Mouse (Mus musculus) midbrain, embryonic 16.5 days (tissue): ENCODE data around the gene Tpp1. TPM values are rescaled to one million over a fixed set of nuclear protein-coding genes. Genes with fewer than 3 reads are reported as not detected.
"Not testable (repeated sequence)": the region's sequence is repeated elsewhere in the genome, so short reads cannot be mapped to it uniquely, and the experiment has no call there.

Source experiments
- ATAC-seq: fragments of 200-750 bp; cut with Nextera tagmentation; 2 replicates; pipeline ENCODE4 v1.8.0; 2017; ENCODE audit warnings: moderate TSS enrichment
- H3K27ac ChIP-seq: fragments of 300-500 bp; sonication (generic); 2 replicates; pipeline ENCODE4 v1.5.1; 2014; ENCODE audit warnings: mild to moderate bottlenecking, low read length, mixed read lengths
- H3K27me3 ChIP-seq: fragments of 300-500 bp; sonication (generic); 2 replicates; pipeline ENCODE4 v1.6.1; 2014; ENCODE audit warnings: low read depth, low read length, mixed read lengths; ENCODE audit not compliant: control insufficient read depth, insufficient read depth
- H3K36me3 ChIP-seq: fragments of 300-500 bp; sonication (generic); 2 replicates; pipeline ENCODE4 v1.6.1; 2014; ENCODE audit warnings: mild to moderate bottlenecking, low read length, moderate library complexity, mixed read lengths; ENCODE audit not compliant: control insufficient read depth, insufficient read depth
- H3K4me1 ChIP-seq: fragments of 300-500 bp; sonication (generic); 2 replicates; pipeline ENCODE4 v1.6.1; 2014; ENCODE audit warnings: mild to moderate bottlenecking, low read length, mixed read lengths; ENCODE audit not compliant: control insufficient read depth, insufficient read depth
- H3K4me2 ChIP-seq: fragments of 300-500 bp; sonication (generic); 2 replicates; pipeline ENCODE4 v1.6.1; 2014; ENCODE audit warnings: mild to moderate bottlenecking, low read length, mixed read lengths
- H3K4me3 ChIP-seq: fragments of 300-500 bp; sonication (generic); 2 replicates; pipeline ENCODE4 v1.5.1; 2014; ENCODE audit warnings: low read depth, mild to moderate bottlenecking, low read length, moderate library complexity, mixed read lengths
- H3K9ac ChIP-seq: fragments of 300-500 bp; sonication (generic); 2 replicates; pipeline ENCODE4 v1.6.1; 2014; ENCODE audit warnings: low read depth, low read length, mixed read lengths
- H3K9me3 ChIP-seq: fragments of 300-500 bp; sonication (generic); replicated peaks from 2 replicates; pipeline ENCODE4 v1.6.1; 2014; ENCODE audit warnings: mild to moderate bottlenecking, low read length, mixed read lengths; ENCODE audit not compliant: control insufficient read depth, poor library complexity, severe bottlenecking
- WGBS: fragments of 180-500 bp; shearing (Covaris S2); extraction: QIAGEN DNeasy Blood & Tissue Kit; methylation state at CpG from one replicate; pipeline ENCODE4 v1.1.7; 2014; 5-methylcytosine and 5-hydroxymethylcytosine counted together
- polyA plus RNA-seq: library from polyadenylated mRNA; unstranded; fragments of >200 nt; fragmentation: Nextera tagmentation; extraction: Ambion mirVana; gene quantifications from 2 replicates; pipeline ENCODE4 v1.2.1, GENCODE M21; 2015

Gene Tpp1
- polyA plus RNA-seq, 1 experiment from 2014 or later, result 38.6 TPM

DNA sequence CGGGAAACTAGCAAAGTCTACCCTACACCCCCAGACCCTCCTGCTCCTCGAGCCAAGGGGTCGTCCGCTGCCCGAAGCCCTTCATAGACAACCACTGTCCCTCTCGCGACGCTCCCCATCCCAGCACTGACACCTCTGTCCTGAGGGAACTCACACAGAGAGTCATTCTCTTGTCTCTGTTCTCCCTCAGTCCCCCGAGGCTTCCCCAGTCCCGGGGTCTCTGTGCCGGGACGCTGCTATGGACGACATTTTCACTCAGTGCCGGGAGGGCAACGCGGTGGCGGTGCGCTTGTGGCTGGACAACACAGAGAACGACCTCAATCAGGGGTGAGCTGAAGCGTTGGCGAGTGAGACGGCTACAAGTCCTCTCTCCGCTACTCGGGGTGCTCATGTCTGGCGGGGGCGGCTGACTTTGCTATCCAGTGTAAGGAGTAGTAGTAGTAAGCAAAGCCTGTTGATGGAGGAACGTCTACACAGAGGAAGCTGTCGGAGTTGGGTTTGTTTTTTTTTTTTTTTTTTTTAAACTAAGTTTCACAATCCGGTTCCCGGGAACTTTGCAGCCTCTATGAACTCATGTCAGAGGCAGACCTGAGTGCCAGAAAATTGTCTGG is 15.0 kb downstream of the Tpp1 start, which contains the start of gene Rrp8:
Rrp8 (minus strand) TSS at position 475 of the 611 bp plus-strand sequence.
- Histone ChIP-seq H3K27ac (peak within 1 kb of the TSS; percentile 77), H3K4me1 (peaks cover 27% of the 10 kb centered on the region), H3K27me3 (no peaks in the 10 kb centered on the region), H3K9me3 (no peaks in the 10 kb centered on the region), H3K4me2 (peak within 1 kb of the TSS; percentile 97), H3K36me3 (peaks cover 21% of the 10 kb centered on the region), H3K4me3 (peak within 1 kb of the TSS; percentile 85), H3K9ac (peak within 1 kb of the TSS; percentile 90)
- ATAC-seq, result peak; percentile 33
- WGBS, result 0% methylated on average over 30 of the region's 30 CpGs

DNA sequence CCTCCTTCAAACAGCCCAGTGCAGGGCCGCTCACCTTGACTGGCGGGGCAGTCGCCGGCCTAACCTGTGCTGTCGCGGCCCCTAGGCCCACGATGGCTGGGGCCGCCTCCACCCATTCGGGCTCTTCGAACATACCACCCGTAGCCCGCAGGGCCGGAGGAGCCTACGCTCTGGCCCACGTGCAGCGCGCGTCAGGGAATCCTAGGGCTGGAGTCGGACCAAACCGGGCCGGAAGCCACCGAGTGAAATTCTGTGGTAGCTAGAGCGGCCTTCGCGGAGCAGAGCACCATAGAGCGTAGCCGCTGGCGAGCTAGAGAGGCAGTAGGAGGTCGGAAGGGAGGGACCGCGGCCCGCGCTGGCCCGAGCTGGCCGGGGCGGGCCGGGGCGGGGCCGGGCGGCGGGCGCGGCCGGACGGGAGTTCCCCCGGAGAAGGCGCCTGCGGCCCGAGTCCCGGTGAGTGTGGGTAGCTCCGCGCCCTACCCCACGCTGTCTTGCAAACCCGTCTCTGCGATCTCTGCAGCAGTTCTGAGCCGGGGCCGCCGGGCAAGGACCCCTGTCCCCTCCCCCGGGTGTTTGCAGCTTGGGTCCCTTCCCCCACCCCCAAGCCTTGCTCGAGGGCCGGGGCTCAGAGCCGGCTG is 15.7 kb downstream of the Tpp1 start, which contains the start of gene Ilk:
Ilk (plus strand) TSS at position 329 of the 638 bp plus-strand sequence.
- peak within 1 kb of the TSS; percentile 90 for H3K9ac ChIP-seq
- H3K4me1 ChIP-seq, result peaks cover 27% of the 10 kb centered on the region
- peak; percentile 96 for ATAC-seq
- H3K4me2 ChIP-seq, result peak within 1 kb of the TSS; percentile 97
- H3K36me3 ChIP-seq, result peaks cover 19% of the 10 kb centered on the region
- H3K27ac ChIP-seq, result peak within 1 kb of the TSS; percentile 77
- no peaks in the 10 kb centered on the region for H3K9me3 ChIP-seq
- peak within 1 kb of the TSS; percentile 85 for H3K4me3 ChIP-seq
- H3K27me3 ChIP-seq, result no peaks in the 10 kb centered on the region
- WGBS, result under 1% methylated on average over 62 of the region's 62 CpGs

DNA sequence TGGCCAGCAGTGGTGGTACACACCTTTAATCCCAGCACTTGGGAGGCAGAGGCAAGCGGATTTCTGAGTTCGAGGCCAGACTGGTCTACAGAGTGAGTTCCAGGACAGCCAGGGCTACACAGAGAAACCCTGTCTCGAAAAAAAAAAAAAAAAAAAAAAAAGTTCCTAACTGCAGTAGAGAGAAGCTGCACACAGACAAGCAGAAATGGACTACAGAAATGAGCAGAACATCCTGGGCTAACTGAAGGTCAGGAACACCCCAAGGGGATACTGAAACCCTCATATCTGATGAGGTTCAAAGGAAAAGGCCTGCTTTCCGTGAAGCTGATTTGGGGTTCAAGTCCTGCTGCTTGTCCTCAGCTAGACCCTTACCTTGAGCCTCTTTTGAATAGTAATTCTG is 16.6 kb downstream of the Tpp1 start:
- H3K36me3 ChIP-seq, result peaks cover 19% of the 10 kb centered on the region
- not testable (repeated sequence) for H3K27ac ChIP-seq
- WGBS, result 65% methylated on average over 4 of the region's 4 CpGs

DNA sequence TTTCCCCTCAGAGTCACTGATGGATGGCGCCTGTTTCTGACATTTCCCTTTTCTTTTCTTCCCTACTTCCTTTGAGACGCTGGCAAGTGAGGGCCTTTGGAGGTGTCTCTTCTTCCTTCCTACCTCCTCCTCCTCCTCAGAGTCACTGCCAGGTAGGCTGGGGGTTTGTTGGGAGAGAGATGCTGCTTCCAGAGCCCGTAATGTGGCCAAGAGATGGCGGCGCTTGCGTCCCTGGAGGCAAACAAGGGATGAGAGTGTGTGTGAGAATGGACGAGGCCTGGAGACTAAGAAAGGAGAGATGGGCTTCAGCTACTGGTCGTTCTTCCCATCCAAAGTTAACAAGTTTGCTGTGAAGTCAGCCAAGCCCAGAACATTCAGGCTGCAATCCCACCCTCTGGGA is 17.2 kb downstream of the Tpp1 start:
- H3K9ac ChIP-seq, result no peak overlapping the region
- WGBS, result 94% methylated on average over 8 of the region's 8 CpGs
- no peak overlapping the region for H3K27ac ChIP-seq
- no peaks in the 10 kb centered on the region for H3K9me3 ChIP-seq
- no peak overlapping the region for H3K4me3 ChIP-seq
- no peaks in the 10 kb centered on the region for H3K27me3 ChIP-seq
- no peak overlapping the region for H3K4me2 ChIP-seq
- peaks cover 27% of the 10 kb centered on the region for H3K4me1 ChIP-seq
- no peak for ATAC-seq
- H3K36me3 ChIP-seq, result peaks cover 19% of the 10 kb centered on the region

More for the DNA sequence above, 16.6 kb downstream of the Tpp1 start:
- Histone ChIP-seq H3K4me2 (peak overlapping the region; percentile 97), H3K4me3 (peak overlapping the region; percentile 85), H3K9ac (peak overlapping the region; percentile 90), H3K4me1 (peaks cover 27% of the 10 kb centered on the region)
- H3K9me3 ChIP-seq, ATAC-seq, H3K27me3 ChIP-seq: not testable (repeated sequence)

DNA sequence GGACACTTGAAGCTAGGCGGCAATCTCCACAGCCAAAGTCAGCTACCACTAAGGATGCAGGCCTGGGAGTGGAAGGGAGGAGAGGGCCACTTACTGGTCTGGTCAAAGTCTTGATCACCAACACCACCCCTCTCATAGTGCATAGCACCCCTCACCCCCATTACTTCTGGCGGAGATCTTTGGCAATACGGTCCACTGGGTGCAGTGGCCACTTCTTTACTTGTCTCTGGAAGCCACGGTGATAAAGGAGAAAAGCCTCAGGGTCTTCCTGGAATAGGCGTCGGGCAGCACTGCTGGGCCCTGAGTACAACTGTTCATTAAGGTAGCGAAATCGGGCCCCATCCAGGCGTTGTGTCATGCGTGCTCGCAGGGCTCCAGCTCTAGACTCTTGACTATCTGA is 18.2 kb downstream of the Tpp1 start:
- H3K4me1 ChIP-seq, result peaks cover 21% of the 10 kb centered on the region
- H3K4me2 ChIP-seq, result no peak overlapping the region
- WGBS, result 97% methylated on average over 11 of the region's 11 CpGs

DNA sequence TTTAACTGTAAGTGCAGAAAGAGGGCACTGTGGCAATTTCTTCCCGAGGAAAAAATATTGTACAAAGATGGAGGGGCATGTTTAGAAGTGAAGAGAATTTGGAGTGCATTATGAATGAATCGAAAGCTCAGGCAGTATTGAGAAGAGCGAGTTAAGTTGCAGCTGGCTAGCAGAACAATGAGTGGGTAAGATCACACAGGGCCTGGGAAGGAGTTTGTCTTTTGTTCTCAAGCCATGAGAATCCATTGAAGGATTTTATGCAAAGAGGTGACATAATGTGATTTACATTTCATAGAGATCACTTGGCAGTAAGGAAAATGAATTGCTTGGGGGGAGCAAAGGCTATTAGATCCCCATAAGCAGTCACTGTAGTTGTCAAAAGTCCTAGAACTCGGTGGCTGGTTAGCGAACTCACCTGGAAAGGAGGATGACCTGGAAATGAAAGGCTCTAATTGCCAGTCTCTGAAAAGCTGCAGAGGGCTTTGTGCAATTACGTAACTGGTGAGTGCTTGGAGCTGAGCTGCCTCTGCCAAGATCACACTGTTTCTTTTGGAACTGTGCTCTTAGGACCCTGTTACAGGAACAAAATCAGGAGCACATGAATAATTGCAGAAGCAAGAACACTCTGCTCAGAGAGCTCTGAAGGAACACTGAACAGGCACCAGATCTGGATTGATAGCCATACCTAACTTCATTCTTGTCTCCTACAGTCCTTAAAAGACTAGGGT is 23.2 kb downstream of the Tpp1 start:
- no peaks in the 10 kb centered on the region for H3K27me3 ChIP-seq
- H3K4me3 ChIP-seq, result no peak overlapping the region
- peaks cover 19% of the 10 kb centered on the region for H3K36me3 ChIP-seq
- H3K4me1 ChIP-seq, result no peaks in the 10 kb centered on the region
- no peaks in the 10 kb centered on the region for H3K9me3 ChIP-seq
- 23% methylated on average over 6 of the region's 6 CpGs for WGBS
- H3K4me2 ChIP-seq, result no peak overlapping the region
- no peak overlapping the region for H3K9ac ChIP-seq
- no peak for ATAC-seq
- H3K27ac ChIP-seq, result peak overlapping the region; percentile 37; the same call in 1 of the 2 replicates

More for the DNA sequence above, 18.2 kb downstream of the Tpp1 start:
- H3K27me3 ChIP-seq, result no peaks in the 10 kb centered on the region
- H3K9me3 ChIP-seq, result no peaks in the 10 kb centered on the region
- ATAC-seq, result no peak
- H3K27ac ChIP-seq, result no peak overlapping the region
- no peak overlapping the region for H3K4me3 ChIP-seq
- no peak overlapping the region for H3K9ac ChIP-seq
- H3K36me3 ChIP-seq, result peaks cover 19% of the 10 kb centered on the region

DNA sequence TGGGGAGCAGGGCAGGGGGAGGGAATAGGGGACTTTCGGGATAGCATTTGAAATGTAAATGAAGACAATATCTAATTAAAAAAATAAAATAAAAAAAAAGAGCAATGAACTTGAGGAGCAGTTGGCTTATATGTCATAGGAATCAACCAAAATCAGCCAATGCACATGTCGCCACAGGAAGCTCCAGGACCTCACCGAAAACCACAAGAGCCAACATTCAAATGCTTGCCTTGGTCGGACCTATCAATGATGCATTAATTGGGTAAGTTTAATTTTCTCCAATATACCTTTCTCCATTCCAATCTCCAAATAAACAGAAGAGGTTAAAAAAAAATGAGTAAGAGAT is 25.1 kb downstream of the Tpp1 start:
- Histone ChIP-seq H3K4me3 (no peak overlapping the region), H3K36me3 (peaks cover 5% of the 10 kb centered on the region; the same call in 1 of the 2 replicates), H3K4me1 (no peaks in the 10 kb centered on the region), H3K9me3 (no peaks in the 10 kb centered on the region), H3K27me3 (no peaks in the 10 kb centered on the region), H3K9ac (no peak overlapping the region), H3K27ac (no peak overlapping the region), H3K4me2 (no peak overlapping the region)
- 96% methylated on average over 4 of the region's 4 CpGs for WGBS
- no peak; the same call in 1 of the 2 replicates for ATAC-seq

DNA sequence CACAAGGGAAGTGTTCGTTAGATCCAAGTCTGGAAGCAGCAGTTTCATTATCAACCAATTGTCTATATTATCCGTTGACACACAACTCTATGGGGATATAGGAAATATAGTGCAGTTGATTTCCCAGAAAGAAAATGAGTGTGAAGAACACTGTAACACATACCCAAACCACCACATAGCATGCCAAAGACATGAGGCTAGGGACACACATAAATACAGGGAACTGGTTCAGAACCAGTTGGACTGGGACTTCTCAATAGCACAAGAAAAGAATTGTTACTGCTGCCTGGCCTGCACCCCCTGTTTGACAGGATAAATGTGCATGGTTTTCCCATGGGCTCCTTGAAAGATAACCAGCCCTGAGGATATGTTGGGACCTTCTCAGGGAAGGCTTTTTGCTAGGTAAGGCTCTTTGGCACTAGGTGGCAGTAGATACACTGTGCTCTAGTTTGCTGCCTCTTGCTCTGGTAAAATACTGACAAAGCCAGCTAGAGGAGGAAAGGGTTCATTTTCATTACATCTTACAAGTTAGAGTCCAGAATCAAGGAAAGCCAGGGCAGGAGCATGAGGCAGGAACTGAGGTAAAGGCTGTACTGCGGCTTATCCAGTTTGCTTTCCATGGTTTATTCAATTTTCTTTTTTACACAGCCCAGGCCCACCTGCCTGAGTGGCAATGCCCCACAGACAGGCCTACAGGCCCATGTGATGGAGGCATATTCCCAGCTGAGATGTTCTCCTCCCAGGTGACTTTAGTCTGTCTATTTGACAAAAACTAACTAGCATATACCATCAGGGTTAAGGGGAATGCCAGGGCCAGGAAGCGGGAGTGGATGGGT is 25.7 kb downstream of the Tpp1 start:
- Histone ChIP-seq H3K27ac (no peak overlapping the region), H3K36me3 (peaks cover 3% of the 10 kb centered on the region; the same call in 1 of the 2 replicates), H3K9me3 (no peaks in the 10 kb centered on the region), H3K4me3 (no peak overlapping the region), H3K9ac (no peak overlapping the region), H3K4me1 (no peaks in the 10 kb centered on the region), H3K27me3 (no peaks in the 10 kb centered on the region), H3K4me2 (no peak overlapping the region)
- WGBS, result 75% methylated on average over 4 of the region's 4 CpGs
- peak; percentile 82 for ATAC-seq
